Mouse (Mus musculus) MN1 (cell line): ENCODE results near the gene Ccdc51.
"Not testable (repeated sequence)": the region's sequence is repeated elsewhere in the genome, so short reads cannot be mapped to it uniquely, and the experiment has no call there.

Experiments used
- DNase-seq: peaks from one replicate; pipeline ENCODE4 v3.0.0-alpha.2; 2016; ENCODE audit warnings: low spot score

Ccdc51 gene

DNA sequence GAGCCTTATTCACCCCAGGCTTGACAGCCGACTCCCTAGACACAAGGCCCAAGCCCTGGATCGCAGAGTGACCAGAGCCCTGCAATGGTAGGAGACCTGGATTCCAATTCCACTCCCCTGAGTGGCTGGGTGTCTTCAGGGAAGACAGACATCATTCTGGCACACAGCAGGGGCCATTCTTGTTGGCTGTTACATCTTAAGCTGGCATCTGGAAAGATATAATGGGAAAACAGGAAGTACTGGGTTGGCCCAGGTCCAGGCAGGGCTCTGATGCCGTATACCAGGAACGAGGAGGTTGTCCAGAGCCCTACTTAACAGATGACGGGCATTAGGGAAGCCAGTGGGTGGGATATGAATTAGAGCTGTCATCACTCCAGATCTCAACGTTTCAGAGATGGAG, 41.0 kb downstream of the Ccdc51 start:
- DNase-seq, result peak; percentile 91

DNA sequence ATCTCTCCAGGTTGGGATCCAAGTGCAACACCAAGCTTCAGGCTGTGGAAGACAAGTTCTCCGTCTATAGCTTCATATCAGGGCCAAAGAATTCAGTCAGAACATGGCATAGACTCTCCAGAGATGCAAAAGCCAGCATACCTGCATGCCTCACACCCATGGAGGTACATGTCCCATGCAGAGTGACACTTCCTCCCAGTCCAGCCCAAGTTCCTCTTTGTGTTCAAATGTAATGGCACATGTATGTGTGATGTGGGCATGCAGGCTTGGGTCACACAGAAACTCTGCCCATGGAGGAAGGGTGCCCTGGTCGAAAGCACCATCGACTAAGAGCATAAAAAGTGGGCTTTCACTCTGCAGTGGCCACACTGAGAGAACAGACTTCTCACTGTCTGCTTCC, 41.9 kb downstream of the Ccdc51 start:
- no peak for DNase-seq

DNA sequence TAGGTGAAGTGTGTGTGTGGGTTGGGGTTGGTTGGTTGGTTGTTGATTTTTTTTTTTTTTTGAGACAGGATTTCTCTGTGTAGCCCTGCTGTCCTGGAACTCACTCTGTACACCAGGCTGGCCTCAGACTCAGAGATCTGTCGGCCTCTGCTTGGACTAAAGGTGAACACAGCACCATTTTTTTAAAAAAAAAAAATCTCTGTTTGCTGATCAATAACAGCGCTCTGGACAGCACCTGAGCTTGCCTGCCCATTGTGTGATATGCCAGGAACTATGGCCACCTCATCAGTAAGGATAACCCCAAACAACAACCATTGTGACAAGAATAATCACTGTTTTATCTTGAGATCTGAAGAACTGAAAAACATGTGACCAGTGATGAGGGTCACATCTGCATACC, 42.8 kb downstream of the Ccdc51 start:
- no peak for DNase-seq

DNA sequence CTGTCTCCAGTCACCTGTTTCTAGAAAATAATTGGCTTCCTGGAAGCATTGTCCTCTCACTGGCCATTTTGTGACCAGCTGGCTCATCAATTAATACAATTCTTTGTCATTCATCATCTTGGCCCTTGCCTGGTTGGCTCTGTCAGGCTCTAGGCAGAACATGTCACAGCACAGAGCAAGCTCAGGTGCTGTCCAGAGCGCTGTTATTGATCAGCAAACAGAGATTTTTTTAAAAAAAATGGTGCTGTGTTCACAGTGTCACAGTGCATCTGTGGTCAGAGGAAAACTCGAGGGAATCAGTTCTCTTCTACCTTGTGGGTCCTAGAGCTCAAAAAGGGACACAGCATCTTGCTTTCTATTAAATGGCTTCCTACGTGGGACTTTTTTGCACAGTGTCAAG, 43.2 kb downstream of the Ccdc51 start:
- DNase-seq, result no peak

DNA sequence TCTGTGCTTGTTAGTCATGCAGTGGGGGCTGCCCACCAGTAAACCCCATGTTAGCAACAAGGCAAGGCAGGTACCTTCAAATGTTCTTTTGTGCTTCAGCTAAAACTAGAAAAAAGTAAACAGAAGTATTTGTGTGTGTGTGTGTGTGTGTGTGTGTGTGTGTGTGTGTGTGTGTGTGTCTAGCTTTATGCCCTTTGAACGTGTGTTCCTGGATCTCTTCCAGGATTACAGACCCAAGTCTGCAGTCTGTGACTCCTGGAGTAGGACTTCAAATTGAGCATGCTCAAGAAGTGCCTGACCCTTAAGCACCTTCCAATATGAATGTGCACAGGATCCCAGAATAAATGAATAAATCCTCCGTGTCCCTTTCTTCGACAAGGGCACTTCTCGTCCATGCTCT, 44.8 kb downstream of the Ccdc51 start:
- no peak for DNase-seq

DNA sequence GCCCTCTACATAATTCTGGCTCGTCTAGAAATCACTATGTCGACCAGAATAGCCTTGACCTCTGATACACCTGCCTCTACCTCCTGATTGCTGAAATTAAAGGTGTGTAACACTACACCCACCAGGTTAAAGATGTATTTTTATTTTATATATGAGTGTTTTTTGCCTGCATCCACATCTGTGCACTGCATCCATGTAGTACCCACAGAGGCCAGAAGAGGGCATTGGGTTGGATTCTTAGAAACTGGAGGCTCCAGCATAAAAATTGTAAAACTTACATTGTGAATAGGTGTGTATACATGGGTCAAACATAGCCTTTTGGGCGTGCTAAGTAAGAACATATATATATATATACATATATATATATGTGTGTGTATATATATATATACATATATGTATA, 45.9 kb downstream of the Ccdc51 start:
- DNase-seq, result no peak

DNA sequence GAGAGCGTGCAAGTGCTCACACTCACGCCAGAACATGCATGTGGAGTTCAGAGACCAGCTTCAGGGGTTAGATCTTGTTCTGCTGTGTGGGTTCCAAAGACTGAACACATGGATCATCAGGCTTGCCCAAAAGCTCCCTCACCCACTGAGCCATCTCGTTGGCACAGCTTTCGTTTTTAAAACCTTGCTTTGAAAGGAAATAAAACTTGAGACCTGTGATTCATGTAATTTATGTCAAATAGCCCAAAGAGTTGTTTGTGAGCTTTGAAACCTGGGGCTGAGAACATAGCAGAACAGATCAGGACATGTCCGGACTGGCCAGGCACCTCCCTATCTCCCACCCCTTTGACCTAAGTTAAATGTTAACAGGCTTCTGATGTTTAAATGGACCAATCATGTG, 47.8 kb downstream of the Ccdc51 start:
- DNase-seq, result no peak

DNA sequence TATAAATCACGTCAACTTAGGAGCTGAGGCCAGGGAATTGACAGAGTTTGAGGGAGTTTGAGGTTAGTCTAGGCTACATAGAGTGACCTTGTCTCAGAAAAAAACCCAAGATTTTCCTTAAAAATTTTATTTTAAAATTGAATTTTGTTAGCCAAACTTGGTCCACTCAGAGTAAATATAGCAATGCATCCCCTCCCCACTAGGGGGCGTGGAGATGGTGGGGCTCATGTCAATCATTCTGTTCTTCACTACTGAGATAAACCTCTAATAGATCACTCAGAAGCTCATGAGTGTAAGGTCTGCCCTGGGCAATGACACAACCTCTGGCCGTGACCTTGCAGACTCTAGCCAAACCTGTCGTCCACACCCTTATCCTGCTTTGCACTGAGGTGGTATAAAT, 58.1 kb downstream of the Ccdc51 start:
- DNase-seq, result not testable (repeated sequence)
